Mouse (Mus musculus) brain, embryonic 14.5 days (tissue): ENCODE data around the gene Junb.

Experiments used
- CTCF ChIP-seq: fragments of 200-500 bp; IDR thresholded peaks from 2 replicates; pipeline ENCODE4 v1.5.1; 2012; ENCODE audit warnings: inconsistent platforms, mild to moderate bottlenecking, moderate library complexity, borderline replicate concordance; ENCODE audit not compliant: insufficient read depth, insufficient read length; ENCODE audit errors: extremely low read depth
- POLR2A ChIP-seq: fragments of 200-500 bp; IDR thresholded peaks from 2 replicates; pipeline ENCODE4 v1.6.1; 2012; ENCODE audit warnings: mild to moderate bottlenecking, inconsistent platforms, borderline replicate concordance; ENCODE audit not compliant: poor library complexity, insufficient read depth, insufficient read length, severe bottlenecking; ENCODE audit errors: extremely low read depth

DNA sequence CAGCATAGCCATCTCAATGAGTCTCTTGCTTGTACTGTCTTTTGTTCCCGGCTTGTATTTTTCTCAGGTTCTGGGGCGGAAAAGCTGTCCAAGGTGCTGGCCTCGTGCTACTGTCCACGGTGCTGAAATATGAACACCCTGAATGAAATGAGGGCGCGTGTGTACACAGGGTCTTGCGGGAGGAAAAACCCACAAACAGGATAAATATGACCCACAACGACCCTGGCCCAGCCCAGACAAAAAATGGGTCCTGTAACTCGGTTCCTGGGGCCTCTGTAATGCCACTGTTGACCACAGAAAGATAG, 31.3 kb downstream of the Junb start:
- TF ChIP-seq CTCF (no peak; the same call in 1 of the 2 replicates), POLR2A (no peak)
